Mouse (Mus musculus) heart, postnatal 25 days (tissue): ENCODE data around the gene Polrmt. TPM values are rescaled to one million over a fixed set of nuclear protein-coding genes. Genes with fewer than 3 reads are reported as not detected.

Experiments
- DNase-seq: peaks from one replicate; pipeline ENCODE4 v3.0.0; 2022; ENCODE audit warnings: low spot score
- intact Hi-C: fragments of 180-260 bp; cut with DNase I; formaldehyde crosslinking; loops from one replicate; pipeline ENCODE4 v1.15.1; 2025
- total RNA-seq, 2 experiments: library from RNA; stranded (reverse); gene quantifications; 2 replicates each; pipeline ENCODE4 v1.2.3; 2021

Gene Polrmt
- total RNA-seq, 2 experiments from 2014 or later: 37.0 to 38.6 TPM

GRCm38 (mm10) chr10:79695231-79696128, 50.9 kb downstream of the Polrmt start:
- intact Hi-C loops: no loop called here
- DNase-seq: peak; percentile 63

GRCm38 (mm10) chr10:79694379-79694655, 52.1 kb downstream of the Polrmt start:
- no peak for DNase-seq
- intact Hi-C loops: no loop called here

- DNase-seq: no peak
- intact Hi-C loops: no loop called here
Observed at GRCm38 (mm10) chr10:79693580-79694378, 52.6 kb downstream of the Polrmt start.

GRCm38 (mm10) chr10:79691986-79692548, 54.3 kb downstream of the Polrmt start:
- intact Hi-C loops: no loop called here
- no peak for DNase-seq

GRCm38 (mm10) chr10:79689178-79689577, 57.2 kb downstream of the Polrmt start:
- intact Hi-C loops: no loop called here
- DNase-seq: no peak

- DNase-seq: no peak
- intact Hi-C loops: no loop called here
Observed at GRCm38 (mm10) chr10:79688720-79689119, 57.7 kb downstream of the Polrmt start, which contains the start of gene Gzmm. Gzmm (plus strand) TSS chr10:79689020.

GRCm38 (mm10) chr10:79687513-79687912, 58.9 kb downstream of the Polrmt start:
- DNase-seq: no peak
- intact Hi-C loops: no loop called here

GRCm38 (mm10) chr10:79686691-79687090, 59.7 kb downstream of the Polrmt start:
- DNase-seq: no peak
- intact Hi-C loops: no loop called here

- intact Hi-C loops: no loop called here
- no peak for DNase-seq
Observed at GRCm38 (mm10) chr10:79686219-79686618, 60.2 kb downstream of the Polrmt start.

Other genes starting within 250 kb of the Polrmt start
- gene Plpp2, start 212.8 kb downstream of the Polrmt start, total RNA-seq: 1 to 10 TPM; 2.7 to 2.9 TPM
- 10 to 100 TPM; 12.2 to 12.3 TPM for gene Mier2, start 191.4 kb downstream of the Polrmt start, total RNA-seq
- not detected for gene Theg, start 159.2 kb downstream of the Polrmt start, total RNA-seq
- not detected for gene C2cd4c, start 132.6 kb downstream of the Polrmt start, total RNA-seq
- gene Shc2, start 108.7 kb downstream of the Polrmt start, total RNA-seq: 1 to 10 TPM; 2.2 to 2.4 TPM
- not detected for gene Odf3l2, start 100.8 kb downstream of the Polrmt start, total RNA-seq
- gene Madcam1, start 82.0 kb downstream of the Polrmt start, total RNA-seq: not detected
- 10 to 100 TPM; 18.3 to 19.4 TPM for gene Tpgs1, start 77.2 kb downstream of the Polrmt start, total RNA-seq
- 100 to 1,000 TPM; 183 to 190 TPM for gene Cdc34, start 64.4 kb downstream of the Polrmt start, total RNA-seq
- 1 to 10 TPM; 6.0 to 7.2 TPM for gene Gzmm, start 57.6 kb downstream of the Polrmt start, total RNA-seq
- 1,000 to 10,000 TPM; 1,236 to 1,242 TPM for gene Bsg, start 42.1 kb downstream of the Polrmt start, total RNA-seq
- gene Hcn2, start 29.9 kb downstream of the Polrmt start, total RNA-seq: 10 to 100 TPM; 26.0 to 28.5 TPM
- gene Fgf22, start 8.5 kb upstream of the Polrmt start, total RNA-seq: not detected
- 10 to 100 TPM; 21.2 to 22.8 TPM for gene Rnf126, start 20.4 kb upstream of the Polrmt start, total RNA-seq
- 1 to 10 TPM; 2.9 to 4.2 TPM for gene Fstl3, start 30.7 kb upstream of the Polrmt start, total RNA-seq
- gene Prss57, start 44.4 kb upstream of the Polrmt start, total RNA-seq: not detected
- gene Palm, start 47.0 kb upstream of the Polrmt start, total RNA-seq: 10 to 100 TPM; 70.3 to 77.3 TPM
- gene Misp, start 74.4 kb upstream of the Polrmt start, total RNA-seq: under 1 TPM; 0.59 to 0.70 TPM
- gene Ptbp1, start 107.8 kb upstream of the Polrmt start, total RNA-seq: 10 to 100 TPM; 54.6 to 59.3 TPM
- under 1 TPM in 1 of 2 experiments, not detected in 1; 0.44 TPM for gene Prtn3, start 127.9 kb upstream of the Polrmt start, total RNA-seq
- not detected for gene Plppr3, start 128.1 kb upstream of the Polrmt start, total RNA-seq
- not detected for gene Elane, start 139.7 kb upstream of the Polrmt start, total RNA-seq
- 10 to 100 TPM; 11.1 to 61.8 TPM for gene Cfd, start 144.3 kb upstream of the Polrmt start, total RNA-seq
- gene Med16, start 162.3 kb upstream of the Polrmt start, total RNA-seq: 10 to 100 TPM; 49.2 to 50.7 TPM
- gene Gm26602, start 164.3 kb upstream of the Polrmt start, total RNA-seq: not detected
- under 1 TPM; 0.14 to 0.18 TPM for gene Kiss1r, start 170.4 kb upstream of the Polrmt start, total RNA-seq
- 10 to 100 TPM; 81.1 to 82.9 TPM for gene R3hdm4, start 174.6 kb upstream of the Polrmt start, total RNA-seq
- 1 to 10 TPM; 1.9 to 2.0 TPM for gene Arid3a, start 180.5 kb upstream of the Polrmt start, total RNA-seq
- 10 to 100 TPM; 20.5 to 30.1 TPM for gene Wdr18, start 213.6 kb upstream of the Polrmt start, total RNA-seq
- under 1 TPM; 0.14 to 0.21 TPM for gene Grin3b, start 224.1 kb upstream of the Polrmt start, total RNA-seq
- gene Tmem259, start 237.7 kb upstream of the Polrmt start, total RNA-seq: 100 to 1,000 TPM; 110 to 115 TPM
- 10 to 100 TPM; 35.9 to 36.6 TPM for gene Cnn2, start 242.0 kb upstream of the Polrmt start, total RNA-seq
- 1 to 10 TPM; 6.5 to 6.7 TPM for gene Abca7, start 249.9 kb upstream of the Polrmt start, total RNA-seq